Mouse (Mus musculus): ENCODE results near the gene Gm17584. TPM values are rescaled to one million over a fixed set of nuclear protein-coding genes. Genes with fewer than 3 reads are reported as not detected.
"Not testable (repeated sequence)": the region's sequence is repeated elsewhere in the genome, so short reads cannot be mapped to it uniquely, and the experiment has no call there.

The Gm17584 gene
- total RNA-seq (2021) = not detected
- long read RNA-seq, experiment 1 = 0 reads
- long read RNA-seq, experiment 2 = 0 reads

DNA sequence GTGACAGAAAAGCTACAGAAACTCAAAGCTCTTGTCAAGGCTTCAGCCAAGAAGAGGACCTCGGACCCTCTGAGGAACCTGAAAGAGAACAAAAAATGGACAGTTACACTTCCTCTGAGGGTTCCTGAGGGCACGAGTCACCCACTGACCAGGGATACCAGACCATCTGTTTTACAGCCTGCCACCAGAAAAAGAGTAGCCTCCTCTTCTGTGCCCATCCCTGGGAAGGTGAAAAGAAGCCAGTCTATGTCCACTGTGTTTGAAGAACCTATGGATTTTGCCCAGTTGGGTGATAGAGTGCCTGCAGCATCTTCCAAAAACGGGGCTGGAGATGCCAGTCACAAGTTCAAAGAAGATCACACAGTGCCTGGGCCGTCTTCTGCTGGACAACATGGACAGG, at the start of gene Gm17584:
Gene Gm17584, plus strand, starts transcription at position 301 of the 400 bp plus-strand sequence.
- DNase-seq = not testable (repeated sequence)

Other genes starting within 250 kb of the Gm17584 start
- not detected for gene Gm17469, start 129.3 kb downstream of the Gm17584 start, total RNA-seq (2021)

Measured in adrenal gland, postnatal 10 days (tissue).